Mouse (Mus musculus): ENCODE results near the gene Cherp. TPM values are rescaled to one million over a fixed set of nuclear protein-coding genes. Genes with fewer than 3 reads are reported as not detected.

Cherp gene
- polyA plus RNA-seq, 1 experiment: 39.9 TPM

- no peak for TF ChIP-seq TCF3 (IDR thresholded peaks at IDR 0.05; ENCODE audit: insufficient read length, low read depth)
- TF ChIP-seq MYOD1 (IDR thresholded peaks at IDR 0.05; ENCODE audit: control insufficient read depth in 1 of 3, insufficient read length in 2 of 3, low read depth in 2 of 3): no peak
- TF ChIP-seq MYOG (IDR thresholded peaks at IDR 0.05; ENCODE audit: control insufficient read depth in 1 of 3, insufficient read depth in 1 of 3, insufficient read length in 2 of 3, low read depth in 2 of 3): no peak
- no peak for TF ChIP-seq POLR2AphosphoS2 (IDR thresholded peaks at IDR 0.05; ENCODE audit: insufficient read length, low read depth)
- no peak for TF ChIP-seq REST (IDR thresholded peaks at IDR 0.05; ENCODE audit: insufficient read depth, insufficient read length)
- TF ChIP-seq USF1 (IDR thresholded peaks at IDR 0.05; ENCODE audit: low read depth): no peak
- no peak for TF ChIP-seq TCF12 (IDR thresholded peaks at IDR 0.05; ENCODE audit: insufficient read depth, poor library complexity, severe bottlenecking)
- TF ChIP-seq SRF (IDR thresholded peaks at IDR 0.05; ENCODE audit: control insufficient read depth, insufficient read length, low read depth): no peak
- TF ChIP-seq E2F4 (IDR thresholded peaks at IDR 0.05; ENCODE audit: insufficient read depth): no peak
- no peak for TF ChIP-seq CEBPB (IDR thresholded peaks at IDR 0.05; ENCODE audit: insufficient read depth, poor library complexity, severe bottlenecking)
- no peak for TF ChIP-seq POLR2A (IDR thresholded peaks at IDR 0.05; ENCODE audit: insufficient read length, low read depth)
- TF ChIP-seq MAX (IDR thresholded peaks at IDR 0.05; ENCODE audit: low read depth): no peak
- Histone ChIP-seq H3K79me2 (ENCODE audit: control insufficient read depth, insufficient read depth) (peaks cover 72% of the 10 kb centered on the region), H3K4me2 (ENCODE audit: low read depth) (no peak overlapping the region), H3ac (ENCODE audit: control insufficient read depth, insufficient read length) (no peak overlapping the region), H3K4me3 (no peak overlapping the region), H3K27me3 (ENCODE audit: control insufficient read depth, insufficient read depth, insufficient read length) (no peaks in the 10 kb centered on the region), H3K36me3 (ENCODE audit: control insufficient read depth, insufficient read depth) (peaks cover 6% of the 10 kb centered on the region)
These were observed 23.5 kb upstream of the Cherp start for GRCm38 (mm10) chr8:72498527-72498926.

GRCm38 (mm10) chr8:72497911-72498310 is 22.9 kb upstream of the Cherp start:
- H3K79me2 ChIP-seq (ENCODE audit: control insufficient read depth, insufficient read depth): peaks cover 67% of the 10 kb centered on the region
- H3K36me3 ChIP-seq (ENCODE audit: control insufficient read depth, insufficient read depth): peaks cover 6% of the 10 kb centered on the region
- no peaks in the 10 kb centered on the region for H3K27me3 ChIP-seq (ENCODE audit: control insufficient read depth, insufficient read depth, insufficient read length)
- H3ac ChIP-seq (ENCODE audit: control insufficient read depth, insufficient read length): no peak overlapping the region
- no peak overlapping the region for H3K4me2 ChIP-seq (ENCODE audit: low read depth)
- H3K4me3 ChIP-seq: no peak overlapping the region
- no peak for TF ChIP-seq POLR2A (IDR thresholded peaks at IDR 0.05; ENCODE audit: insufficient read length, low read depth)
- no peak for TF ChIP-seq TCF12 (IDR thresholded peaks at IDR 0.05; ENCODE audit: insufficient read depth, poor library complexity, severe bottlenecking)
- TF ChIP-seq SRF (IDR thresholded peaks at IDR 0.05; ENCODE audit: control insufficient read depth, insufficient read length, low read depth): no peak
- TF ChIP-seq MYOD1 (IDR thresholded peaks at IDR 0.05; ENCODE audit: control insufficient read depth in 1 of 3, insufficient read length in 2 of 3, low read depth in 2 of 3): no peak
- no peak for TF ChIP-seq MAX (IDR thresholded peaks at IDR 0.05; ENCODE audit: low read depth)
- no peak for TF ChIP-seq E2F4 (IDR thresholded peaks at IDR 0.05; ENCODE audit: insufficient read depth)
- TF ChIP-seq CEBPB (IDR thresholded peaks at IDR 0.05; ENCODE audit: insufficient read depth, poor library complexity, severe bottlenecking): no peak
- TF ChIP-seq REST (IDR thresholded peaks at IDR 0.05; ENCODE audit: insufficient read depth, insufficient read length): no peak
- no peak for TF ChIP-seq POLR2AphosphoS2 (IDR thresholded peaks at IDR 0.05; ENCODE audit: insufficient read length, low read depth)

GRCm38 (mm10) chr8:72496217-72496616 is 21.2 kb upstream of the Cherp start:
- no peak overlapping the region for H3K4me3 ChIP-seq
- H3ac ChIP-seq (ENCODE audit: control insufficient read depth, insufficient read length): no peak overlapping the region

GRCm38 (mm10) chr8:72495411-72496111 is 20.5 kb upstream of the Cherp start:
- TF ChIP-seq REST (IDR thresholded peaks at IDR 0.05; ENCODE audit: insufficient read depth, insufficient read length) (no peak), MYOD1 (IDR thresholded peaks at IDR 0.05; ENCODE audit: control insufficient read depth in 1 of 3, insufficient read length in 2 of 3, low read depth in 2 of 3) (no peak), SRF (IDR thresholded peaks at IDR 0.05; ENCODE audit: control insufficient read depth, insufficient read length, low read depth) (no peak), MAX (IDR thresholded peaks at IDR 0.05; ENCODE audit: low read depth) (no peak), POLR2AphosphoS2 (IDR thresholded peaks at IDR 0.05; ENCODE audit: insufficient read length, low read depth) (no peak), TCF12 (IDR thresholded peaks at IDR 0.05; ENCODE audit: insufficient read depth, poor library complexity, severe bottlenecking) (no peak), E2F4 (IDR thresholded peaks at IDR 0.05; ENCODE audit: insufficient read depth) (no peak), POLR2A (IDR thresholded peaks at IDR 0.05; ENCODE audit: insufficient read length, low read depth) (no peak), CEBPB (IDR thresholded peaks at IDR 0.05; ENCODE audit: insufficient read depth, poor library complexity, severe bottlenecking) (no peak), TCF3 (IDR thresholded peaks at IDR 0.05; ENCODE audit: insufficient read length, low read depth) (no peak), MYOG (IDR thresholded peaks at IDR 0.05; ENCODE audit: control insufficient read depth in 1 of 3, insufficient read depth in 1 of 3, insufficient read length in 2 of 3, low read depth in 2 of 3) (no peak), USF1 (IDR thresholded peaks at IDR 0.05; ENCODE audit: low read depth) (no peak)
- no peak overlapping the region for H3K4me2 ChIP-seq (ENCODE audit: low read depth)
- peaks cover 6% of the 10 kb centered on the region for H3K36me3 ChIP-seq (ENCODE audit: control insufficient read depth, insufficient read depth)
- H3K4me3 ChIP-seq: no peak overlapping the region
- H3ac ChIP-seq (ENCODE audit: control insufficient read depth, insufficient read length): no peak overlapping the region
- H3K79me2 ChIP-seq (ENCODE audit: control insufficient read depth, insufficient read depth): peaks cover 60% of the 10 kb centered on the region
- H3K27me3 ChIP-seq (ENCODE audit: control insufficient read depth, insufficient read depth, insufficient read length): no peaks in the 10 kb centered on the region

More at GRCm38 (mm10) chr8:72496217-72496616, 21.2 kb upstream of the Cherp start:
- Histone ChIP-seq H3K27me3 (ENCODE audit: control insufficient read depth, insufficient read depth, insufficient read length) (no peaks in the 10 kb centered on the region), H3K4me2 (ENCODE audit: low read depth) (no peak overlapping the region), H3K36me3 (ENCODE audit: control insufficient read depth, insufficient read depth) (peaks cover 6% of the 10 kb centered on the region), H3K79me2 (ENCODE audit: control insufficient read depth, insufficient read depth) (peaks cover 62% of the 10 kb centered on the region)
- no peak for TF ChIP-seq MYOD1 (IDR thresholded peaks at IDR 0.05; ENCODE audit: control insufficient read depth in 1 of 3, insufficient read length in 2 of 3, low read depth in 2 of 3)
- TF ChIP-seq POLR2A (IDR thresholded peaks at IDR 0.05; ENCODE audit: insufficient read length, low read depth): no peak
- TF ChIP-seq USF1 (IDR thresholded peaks at IDR 0.05; ENCODE audit: low read depth): no peak
- no peak for TF ChIP-seq MAX (IDR thresholded peaks at IDR 0.05; ENCODE audit: low read depth)
- no peak for TF ChIP-seq E2F4 (IDR thresholded peaks at IDR 0.05; ENCODE audit: insufficient read depth)
- TF ChIP-seq MYOG (IDR thresholded peaks at IDR 0.05; ENCODE audit: control insufficient read depth in 1 of 3, insufficient read depth in 1 of 3, insufficient read length in 2 of 3, low read depth in 2 of 3): no peak
- no peak for TF ChIP-seq SRF (IDR thresholded peaks at IDR 0.05; ENCODE audit: control insufficient read depth, insufficient read length, low read depth)
- no peak for TF ChIP-seq POLR2AphosphoS2 (IDR thresholded peaks at IDR 0.05; ENCODE audit: insufficient read length, low read depth)
- TF ChIP-seq CEBPB (IDR thresholded peaks at IDR 0.05; ENCODE audit: insufficient read depth, poor library complexity, severe bottlenecking): no peak
- no peak for TF ChIP-seq TCF3 (IDR thresholded peaks at IDR 0.05; ENCODE audit: insufficient read length, low read depth)
- no peak for TF ChIP-seq TCF12 (IDR thresholded peaks at IDR 0.05; ENCODE audit: insufficient read depth, poor library complexity, severe bottlenecking)
- TF ChIP-seq REST (IDR thresholded peaks at IDR 0.05; ENCODE audit: insufficient read depth, insufficient read length): no peak
